Mouse (Mus musculus) embryonic fibroblast, embryonic 13.5 days (primary cell): ENCODE measurements at regions not wholly inside any gene's neighbourhood (a gene's known extent, or its start where the extent isn't known, plus 50 kb on each side); places are given as distances from the start of the nearest gene placed in this dataset.
"Not testable (repeated sequence)": the region's sequence is repeated elsewhere in the genome, so short reads cannot be mapped to it uniquely, and the experiment has no call there.

Experiments used
- H3K27ac ChIP-seq: 2 replicates; pipeline ENCODE4 v1.5.1; 2012; ENCODE audit warnings: low read length, control low read depth, inconsistent platforms; ENCODE audit not compliant: insufficient read depth
- H3K4me1 ChIP-seq: 2 replicates; pipeline ENCODE4 v1.6.1; 2011; ENCODE audit warnings: low read length; ENCODE audit not compliant: control insufficient read depth, insufficient read depth
- H3K4me3 ChIP-seq: 2 replicates; pipeline ENCODE4 v1.5.1; 2011; ENCODE audit warnings: mild to moderate bottlenecking, control low read depth, low read length; ENCODE audit not compliant: insufficient read depth
- CTCF ChIP-seq: IDR thresholded peaks from 2 replicates; pipeline ENCODE4 v1.5.1; 2011; ENCODE audit warnings: mild to moderate bottlenecking, control low read depth, low read length, moderate library complexity, borderline replicate concordance; ENCODE audit not compliant: insufficient read depth
- POLR2A ChIP-seq: IDR thresholded peaks from 2 replicates; pipeline ENCODE4 v1.6.1; 2011; ENCODE audit warnings: low read depth, mild to moderate bottlenecking, control low read depth, low read length, moderate library complexity

DNA sequence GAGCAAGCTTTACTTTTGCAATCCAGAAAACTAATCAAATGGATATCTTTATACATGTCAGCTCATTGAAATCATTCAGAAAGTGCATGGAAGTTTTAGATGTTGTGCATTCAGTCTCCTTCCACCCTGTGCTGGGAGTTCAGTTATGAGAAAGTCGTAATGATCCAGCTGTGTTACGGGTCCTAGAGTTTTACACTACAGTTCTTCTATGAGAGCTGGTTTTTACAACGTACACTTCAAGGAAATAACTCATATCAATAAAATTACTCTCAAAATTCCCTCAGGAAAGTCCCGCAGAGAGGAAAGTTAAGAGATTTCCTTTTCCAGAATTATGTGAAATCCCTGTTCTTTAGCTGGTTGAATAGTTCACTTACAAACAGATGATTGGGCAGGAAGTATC is 418.1 kb upstream of the Slc10a2 start:
- no peaks in the 10 kb centered on the region for H3K4me1 ChIP-seq
- no peak for TF ChIP-seq POLR2A
- no peak for TF ChIP-seq CTCF
- no peak overlapping the region for H3K4me3 ChIP-seq
- H3K27ac ChIP-seq = no peak overlapping the region

GRCm38 (mm10) chr8:5495861-5496260 is 390.7 kb upstream of the Slc10a2 start:
- H3K27ac ChIP-seq = no peak overlapping the region; the same call in 1 of the 2 replicates
- TF ChIP-seq CTCF = no peak
- TF ChIP-seq POLR2A = no peak
- H3K4me1 ChIP-seq = no peaks in the 10 kb centered on the region
- H3K4me3 ChIP-seq = no peak overlapping the region

DNA sequence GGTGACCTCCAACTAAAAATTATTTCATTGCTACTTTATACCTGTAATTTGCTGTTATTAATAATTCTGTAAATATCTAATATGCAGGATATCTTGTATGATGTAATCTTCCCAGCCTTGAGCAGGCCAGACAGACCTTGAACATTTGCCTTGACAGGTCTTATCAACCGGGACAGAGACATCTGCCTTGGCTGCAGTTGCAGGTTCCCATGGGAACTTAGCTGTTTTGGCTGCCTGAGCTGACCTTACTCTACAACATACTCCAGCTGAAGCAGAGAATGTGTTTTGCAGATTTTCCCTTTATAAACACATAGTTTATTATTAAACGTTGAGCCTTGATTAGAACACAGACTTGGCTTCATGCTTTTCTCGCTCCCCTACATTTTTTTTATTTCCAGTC is 385.3 kb upstream of the Slc10a2 start:
- Histone ChIP-seq H3K27ac (no peak overlapping the region), H3K4me3 (no peak overlapping the region), H3K4me1 (no peaks in the 10 kb centered on the region)
- TF ChIP-seq POLR2A (no peak), CTCF (no peak)

DNA sequence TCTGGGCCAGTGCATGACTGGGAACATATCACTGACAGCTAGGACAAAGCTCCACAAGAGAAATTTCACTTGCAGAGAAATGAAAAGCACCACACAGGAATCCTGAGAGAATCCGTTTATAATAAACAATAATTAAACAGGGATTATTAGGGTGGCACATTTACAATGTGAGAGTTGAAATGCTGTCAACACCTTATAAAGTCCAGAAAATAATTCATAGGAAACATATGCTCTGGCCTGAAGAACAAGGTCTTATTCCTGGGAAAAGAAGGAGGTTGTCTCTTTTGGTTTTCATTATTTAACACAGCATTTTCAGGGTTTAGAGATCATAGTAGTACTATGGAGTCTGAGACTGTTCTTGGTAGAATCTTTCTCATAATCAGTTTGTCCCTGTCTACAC is 377.8 kb upstream of the Slc10a2 start:
- Histone ChIP-seq H3K27ac (no peak overlapping the region), H3K4me3 (no peak overlapping the region), H3K4me1 (no peaks in the 10 kb centered on the region)
- TF ChIP-seq CTCF = no peak
- TF ChIP-seq POLR2A = no peak

DNA sequence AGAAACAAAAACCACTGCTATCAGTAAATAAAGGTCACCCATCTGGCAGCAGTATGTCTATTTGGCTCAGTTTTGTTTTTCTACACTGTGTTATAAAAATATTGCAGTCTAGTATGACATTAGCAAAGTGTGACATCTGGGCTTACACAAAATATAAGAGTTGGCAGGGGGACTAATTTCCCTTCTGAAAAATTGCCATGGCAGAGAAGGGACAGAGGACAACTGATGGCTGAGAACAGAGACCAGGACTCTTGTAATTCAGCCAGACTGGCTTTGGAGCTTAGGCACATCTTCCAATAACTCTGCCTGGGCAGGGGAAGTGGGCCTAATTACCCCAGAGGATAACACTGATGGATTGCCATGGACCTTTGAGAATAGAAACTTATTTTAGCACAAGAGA is 367.8 kb upstream of the Slc10a2 start:
- TF ChIP-seq CTCF (no peak), POLR2A (no peak)
- H3K4me1 ChIP-seq = no peaks in the 10 kb centered on the region
- H3K4me3 ChIP-seq = no peak overlapping the region
- no peak overlapping the region for H3K27ac ChIP-seq

GRCm38 (mm10) chr8:5472582-5472981 is 367.4 kb upstream of the Slc10a2 start:
- no peaks in the 10 kb centered on the region for H3K4me1 ChIP-seq
- TF ChIP-seq POLR2A (no peak), CTCF (no peak)
- no peak overlapping the region for H3K4me3 ChIP-seq
- H3K27ac ChIP-seq = no peak overlapping the region

DNA sequence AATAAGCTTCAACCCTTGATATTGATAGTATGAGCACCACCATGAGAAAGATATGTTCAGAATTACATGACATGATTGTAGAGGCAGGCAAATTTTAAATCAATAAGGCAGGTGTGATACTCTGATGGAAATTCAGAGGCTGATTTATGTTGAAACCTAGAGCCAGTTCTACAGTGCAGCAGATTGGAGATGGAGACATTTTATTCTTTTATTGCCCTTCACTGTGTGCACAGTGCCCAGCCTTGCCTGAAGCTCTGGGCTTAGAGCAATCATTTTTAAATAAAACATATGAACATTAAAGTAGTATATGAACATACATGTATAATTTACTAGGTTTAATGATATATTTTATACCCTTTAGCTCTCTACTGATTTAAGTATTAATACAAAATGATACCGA is 352.5 kb upstream of the Slc10a2 start:
- no peak for TF ChIP-seq CTCF

GRCm38 (mm10) chr8:5453469-5453868 is 348.3 kb upstream of the Slc10a2 start:
- H3K27ac ChIP-seq = no peak overlapping the region
- no peaks in the 10 kb centered on the region for H3K4me1 ChIP-seq
- TF ChIP-seq POLR2A (no peak), CTCF (no peak)
- no peak overlapping the region for H3K4me3 ChIP-seq

More for the DNA sequence above, 352.5 kb upstream of the Slc10a2 start:
- Histone ChIP-seq H3K4me3 (no peak overlapping the region), H3K27ac (no peak overlapping the region), H3K4me1 (no peaks in the 10 kb centered on the region)

DNA sequence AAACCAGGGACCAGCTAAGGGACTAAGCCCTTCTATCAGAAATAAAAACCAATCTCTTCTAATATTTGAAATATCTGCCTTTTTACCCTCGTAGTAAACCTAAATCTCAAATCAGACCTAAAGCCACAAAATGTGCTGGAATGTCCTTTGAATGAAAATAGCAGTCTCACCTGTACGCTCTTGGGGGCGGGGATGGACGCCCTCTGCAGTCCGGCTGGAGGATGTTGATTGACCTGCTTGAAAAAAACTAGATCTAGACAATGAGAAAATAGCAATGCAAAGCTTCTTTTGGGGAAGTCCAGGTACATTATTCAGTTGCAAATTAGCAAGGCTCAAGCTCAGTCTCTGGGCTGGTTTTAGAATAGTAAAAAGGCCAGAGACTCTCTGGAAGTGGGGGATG is 337.1 kb upstream of the Slc10a2 start:
- not testable (repeated sequence) for H3K4me3 ChIP-seq, H3K4me1 ChIP-seq, H3K27ac ChIP-seq

DNA sequence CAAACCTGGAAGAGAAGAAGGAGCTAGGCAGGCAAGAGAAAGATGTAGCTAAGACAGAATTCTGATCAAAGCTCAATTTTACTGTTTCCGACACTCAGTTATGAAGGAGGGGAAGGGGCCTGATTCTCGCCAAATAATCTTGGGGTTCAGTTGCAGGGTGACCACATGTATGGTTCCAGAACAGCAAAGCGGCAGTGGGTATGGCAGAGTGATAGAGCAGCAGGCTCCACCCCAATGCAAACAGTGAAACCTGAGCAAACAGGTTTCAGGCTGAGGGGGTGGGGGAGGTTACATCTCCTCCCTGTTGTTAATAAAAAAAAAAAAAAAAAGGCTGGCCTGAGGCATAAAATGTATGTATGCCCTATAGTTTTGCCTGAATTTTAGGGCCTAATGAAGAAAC is 335.3 kb upstream of the Slc10a2 start:
- not testable (repeated sequence) for H3K27ac ChIP-seq, H3K4me1 ChIP-seq, H3K4me3 ChIP-seq

- TF ChIP-seq CTCF (no peak), POLR2A (no peak)
- H3K4me1 ChIP-seq = no peaks in the 10 kb centered on the region
- H3K4me3 ChIP-seq = no peak overlapping the region
- no peak overlapping the region for H3K27ac ChIP-seq
These were observed 333.9 kb upstream of the Slc10a2 start for GRCm38 (mm10) chr8:5439054-5439453.
